Mouse (Mus musculus) bone marrow, adult 2 months (tissue): ENCODE data around the gene Cers5.

Experiments used
- CTCF ChIP-seq: fragments of 200-500 bp; IDR thresholded peaks from 2 replicates; pipeline ENCODE4 v1.5.1; 2011; ENCODE audit warnings: low read length, control low read depth; ENCODE audit not compliant: control insufficient read depth, insufficient read depth
- POLR2A ChIP-seq: fragments of 200-500 bp; IDR thresholded peaks from 2 replicates; pipeline ENCODE4 v1.6.1; 2011; ENCODE audit warnings: low read depth, mild to moderate bottlenecking, control low read depth, low read length, borderline replicate concordance; ENCODE audit not compliant: control insufficient read depth

- TF ChIP-seq POLR2A (no peak), CTCF (no peak)
These were observed 23.4 kb upstream of the Cers5 start for GRCm38 (mm10) chr15:99796066-99796465.
